Mouse (Mus musculus) hindbrain, embryonic 10.5 days (tissue): Measurements from ENCODE around the gene 2410137M14Rik. TPM values are rescaled to one million over a fixed set of nuclear protein-coding genes. Genes with fewer than 3 reads are reported as not detected.
A peak's percentile ranks its signal among the peaks of the same experiment; 100 is the strongest.

ENCODE experiments used
- DNase-seq: peaks from one replicate; pipeline ENCODE4 v3.0.0-alpha.2; 2017; ENCODE audit warnings: low spot score
- H3K27ac ChIP-seq: fragments of 300-500 bp; sonication (generic); 2 replicates; pipeline ENCODE4 v1.5.1; 2016; ENCODE audit warnings: mild to moderate bottlenecking, moderate library complexity
- H3K27me3 ChIP-seq: fragments of 300-500 bp; sonication (generic); 2 replicates; pipeline ENCODE4 v1.6.1; 2016; ENCODE audit warnings: mild to moderate bottlenecking; ENCODE audit not compliant: poor library complexity, insufficient read depth, severe bottlenecking
- H3K36me3 ChIP-seq: fragments of 300-500 bp; sonication (generic); 2 replicates; pipeline ENCODE4 v1.6.1; 2016; ENCODE audit warnings: mild to moderate bottlenecking, moderate library complexity
- H3K4me1 ChIP-seq: fragments of 300-500 bp; sonication (generic); replicated peaks from 2 replicates; pipeline ENCODE4 v1.6.1; 2016; ENCODE audit warnings: mild to moderate bottlenecking
- H3K4me3 ChIP-seq: fragments of 300-500 bp; sonication (generic); 2 replicates; pipeline ENCODE4 v1.5.1; 2016; ENCODE audit warnings: mild to moderate bottlenecking, moderate library complexity
- H3K9me3 ChIP-seq: fragments of 300-500 bp; sonication (generic); 2 replicates; pipeline ENCODE4 v1.6.1; 2016; ENCODE audit warnings: mild to moderate bottlenecking, moderate library complexity
- WGBS: fragments of 180-500 bp; shearing (Covaris S2); methylation state at CpG from one replicate; pipeline ENCODE4 v1.1.7; 2016; 5-methylcytosine and 5-hydroxymethylcytosine counted together
- polyA plus RNA-seq: library from polyadenylated mRNA; unstranded; fragments of >200 nt; fragmentation: Nextera tagmentation; extraction: Ambion mirVana; gene quantifications from 2 replicates; pipeline ENCODE4 v1.2.1, GENCODE M21; 2016

2410137M14Rik gene
- polyA plus RNA-seq, 1 experiment from 2014 or later = not detected

DNA sequence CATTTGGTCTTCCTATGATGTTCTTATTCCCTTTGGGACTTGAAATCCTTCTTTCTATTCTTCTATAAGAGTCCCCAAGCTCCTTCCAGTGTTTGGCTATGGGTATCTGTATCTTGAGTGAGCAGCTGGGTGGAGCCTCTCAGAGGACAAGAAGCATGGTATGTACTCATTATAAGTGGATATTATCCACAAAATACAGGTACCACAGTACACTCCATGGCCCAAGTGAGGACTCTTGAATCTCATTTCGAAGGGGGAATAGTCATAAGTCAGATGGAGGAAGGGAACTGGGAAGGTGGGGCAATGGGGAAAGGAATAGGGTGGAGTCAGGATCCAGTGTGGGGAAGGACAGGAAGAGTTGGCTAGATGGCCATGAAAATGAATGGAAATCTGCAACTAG lies 28.0 kb downstream of the 2410137M14Rik start:
- DNase-seq = no peak
- WGBS = 85% methylated on average over 1 of the region's 1 CpGs
- no peak overlapping the region for H3K4me3 ChIP-seq
- H3K27me3 ChIP-seq = peaks cover 4% of the 10 kb centered on the region; the same call in 1 of the 2 replicates
- H3K36me3 ChIP-seq = peaks cover 43% of the 10 kb centered on the region
- H3K27ac ChIP-seq = no peak overlapping the region
- peaks cover 23% of the 10 kb centered on the region for H3K4me1 ChIP-seq
- H3K9me3 ChIP-seq = no peaks in the 10 kb centered on the region

GRCm38 (mm10) chr17:36952631-36953030 lies 28.4 kb downstream of the 2410137M14Rik start:
- peaks cover 5% of the 10 kb centered on the region; the same call in 1 of the 2 replicates for H3K27me3 ChIP-seq
- peaks cover 43% of the 10 kb centered on the region for H3K36me3 ChIP-seq
- no peak overlapping the region for H3K4me3 ChIP-seq
- no peak for DNase-seq
- 90% methylated on average over 2 of the region's 2 CpGs for WGBS
- H3K27ac ChIP-seq = no peak overlapping the region
- no peaks in the 10 kb centered on the region for H3K9me3 ChIP-seq
- peaks cover 23% of the 10 kb centered on the region for H3K4me1 ChIP-seq

DNA sequence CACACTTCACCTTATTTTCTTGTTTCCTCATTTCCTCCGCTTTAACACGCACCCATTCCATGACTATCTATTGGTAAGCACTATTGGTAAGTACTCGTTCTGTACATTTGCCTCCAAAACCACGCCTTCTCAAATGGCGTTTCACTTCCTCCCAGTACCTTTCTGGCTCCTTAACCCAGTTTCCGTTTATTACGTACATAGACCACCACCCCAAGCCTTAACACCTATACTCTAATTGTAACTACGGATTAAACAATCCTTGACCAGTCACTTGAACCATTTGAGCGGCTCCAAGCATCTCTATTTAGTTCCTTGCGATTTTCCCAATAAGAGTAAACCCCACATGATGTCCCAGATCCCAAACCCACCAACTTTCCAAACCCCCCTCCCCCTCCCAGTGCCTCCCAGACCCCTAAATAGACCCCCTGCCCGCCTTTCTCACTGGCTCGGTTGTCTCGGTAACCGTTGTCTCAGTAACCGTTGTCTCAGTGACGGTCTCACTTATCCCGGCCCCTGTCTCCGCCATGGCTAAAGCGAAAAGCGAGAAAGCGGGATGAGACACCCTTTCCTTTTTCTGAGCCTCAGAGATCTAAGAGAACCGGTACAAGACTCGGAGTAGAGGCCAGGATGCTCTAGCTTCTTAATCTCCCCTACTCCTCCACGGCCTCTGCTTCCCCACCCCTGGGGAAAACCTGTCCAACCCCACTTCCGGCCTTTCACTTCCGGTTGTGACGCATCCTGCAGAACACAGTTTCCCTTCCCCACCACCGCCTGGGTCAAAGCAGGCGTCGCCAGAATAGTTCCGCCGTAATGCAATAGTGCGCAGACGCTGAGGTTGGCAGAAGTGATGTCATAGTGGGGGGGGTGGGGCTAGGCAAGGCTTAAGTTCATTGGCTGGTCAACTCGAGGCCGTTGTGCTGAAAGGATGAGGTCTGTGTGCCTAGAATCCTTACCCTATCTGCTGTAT lies 29.8 kb downstream of the 2410137M14Rik start, which contains the start of gene Ppp1r11:
TSS of gene Ppp1r11 (minus strand) at position 761 of the 967 bp plus-strand sequence.
- peak within 1 kb of the TSS; percentile 68 for H3K4me3 ChIP-seq
- peaks cover 33% of the 10 kb centered on the region for H3K4me1 ChIP-seq
- peak within 1 kb of the TSS; percentile 90 for H3K27ac ChIP-seq
- DNase-seq = peak; percentile 97
- peaks cover 9% of the 10 kb centered on the region for H3K27me3 ChIP-seq
- H3K36me3 ChIP-seq = peaks cover 38% of the 10 kb centered on the region
- no peaks in the 10 kb centered on the region for H3K9me3 ChIP-seq
- 3% methylated on average over 36 of the region's 36 CpGs for WGBS

GRCm38 (mm10) chr17:36949265-36949664 lies 31.8 kb downstream of the 2410137M14Rik start:
- DNase-seq = no peak
- no peak overlapping the region for H3K27ac ChIP-seq
- peaks cover 29% of the 10 kb centered on the region for H3K27me3 ChIP-seq
- H3K36me3 ChIP-seq = peaks cover 29% of the 10 kb centered on the region
- no peak overlapping the region for H3K4me3 ChIP-seq
- H3K9me3 ChIP-seq = no peaks in the 10 kb centered on the region
- peaks cover 39% of the 10 kb centered on the region for H3K4me1 ChIP-seq
- WGBS = 91% methylated on average over 8 of the region's 8 CpGs

GRCm38 (mm10) chr17:36948286-36948685 lies 32.8 kb downstream of the 2410137M14Rik start:
- Histone ChIP-seq H3K4me1 (peaks cover 47% of the 10 kb centered on the region), H3K36me3 (peaks cover 20% of the 10 kb centered on the region), H3K27me3 (peaks cover 39% of the 10 kb centered on the region), H3K27ac (no peak overlapping the region), H3K4me3 (no peak overlapping the region), H3K9me3 (no peaks in the 10 kb centered on the region)
- 76% methylated on average over 1 of the region's 1 CpGs for WGBS
- DNase-seq = no peak

DNA sequence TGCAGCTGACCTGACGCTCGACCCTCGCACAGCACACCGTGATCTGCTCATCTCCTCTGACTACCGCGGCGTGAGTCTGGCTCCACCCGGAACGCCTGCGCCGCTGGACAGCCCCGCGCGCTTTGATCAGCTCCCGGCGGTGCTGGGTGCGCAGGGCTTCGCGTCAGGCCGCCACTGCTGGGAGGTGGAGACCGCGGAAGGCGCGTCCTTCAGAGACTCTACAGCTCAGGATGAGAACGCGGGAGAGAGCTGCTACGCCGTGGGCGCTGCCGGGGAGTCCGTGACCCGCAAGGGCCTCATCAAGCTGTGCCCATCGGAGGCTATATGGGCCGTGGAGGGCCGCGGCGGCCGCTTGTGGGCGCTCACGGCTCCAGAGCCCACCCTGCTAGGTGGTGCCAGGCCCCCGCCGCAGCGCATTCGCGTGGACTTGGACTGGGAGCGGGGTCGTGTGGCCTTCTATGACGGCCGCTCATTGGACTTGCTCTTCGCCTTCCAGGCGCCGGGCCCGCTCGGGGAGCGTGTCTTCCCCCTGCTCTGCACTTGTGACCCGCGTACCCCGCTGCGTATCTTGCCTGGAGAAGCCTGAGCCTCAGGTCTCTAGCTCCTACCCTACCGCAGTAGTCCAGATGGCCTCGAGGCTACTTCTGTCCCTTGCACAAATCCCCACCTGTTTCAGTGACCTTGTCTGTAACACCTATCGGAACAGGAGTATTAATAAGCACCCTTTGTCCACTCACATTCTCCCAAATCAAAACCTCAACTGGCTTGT lies 33.8 kb downstream of the 2410137M14Rik start:
- Histone ChIP-seq H3K36me3 (peaks cover 18% of the 10 kb centered on the region), H3K4me1 (peaks cover 57% of the 10 kb centered on the region), H3K27me3 (peaks cover 49% of the 10 kb centered on the region), H3K9me3 (no peaks in the 10 kb centered on the region), H3K27ac (peak overlapping the region; percentile 89), H3K4me3 (peak overlapping the region; percentile 67)
- DNase-seq = peak; percentile 75
- WGBS = under 1% methylated on average over 62 of the region's 62 CpGs

GRCm38 (mm10) chr17:36944121-36944775 lies 36.8 kb downstream of the 2410137M14Rik start:
- no peak overlapping the region for H3K27ac ChIP-seq
- H3K27me3 ChIP-seq = peaks cover 69% of the 10 kb centered on the region
- no peak overlapping the region for H3K4me3 ChIP-seq
- 20% methylated on average over 9 of the region's 9 CpGs for WGBS
- peak; percentile 30 for DNase-seq
- peaks cover 41% of the 10 kb centered on the region for H3K4me1 ChIP-seq
- H3K9me3 ChIP-seq = no peaks in the 10 kb centered on the region
- H3K36me3 ChIP-seq = peaks cover 11% of the 10 kb centered on the region

DNA sequence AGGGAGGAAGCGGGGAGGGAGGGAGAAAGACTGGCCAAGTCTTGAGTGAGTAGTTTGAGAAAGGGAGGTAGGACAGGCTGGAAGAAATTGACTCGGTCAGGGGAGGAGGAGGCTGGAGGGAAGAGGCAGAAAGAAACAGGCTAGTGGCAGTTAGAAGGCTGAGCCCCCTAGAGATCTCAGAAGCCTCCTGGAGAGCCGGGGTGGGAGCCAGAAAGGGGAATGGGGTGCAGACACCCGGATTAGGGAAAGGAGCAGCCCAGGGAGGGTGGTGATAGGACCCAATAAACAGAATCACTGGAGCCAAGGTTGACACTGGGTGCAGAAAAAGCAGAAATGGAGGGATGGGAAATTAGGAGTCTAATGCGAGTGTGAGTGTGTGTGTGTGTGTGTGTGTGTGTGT lies 37.3 kb downstream of the 2410137M14Rik start:
- peak overlapping the region; percentile 54 for H3K4me3 ChIP-seq
- H3K36me3 ChIP-seq = peaks cover 5% of the 10 kb centered on the region
- 22% methylated on average over 5 of the region's 5 CpGs for WGBS
- H3K27ac ChIP-seq = no peak overlapping the region
- peaks cover 72% of the 10 kb centered on the region for H3K27me3 ChIP-seq
- DNase-seq = no peak
- H3K9me3 ChIP-seq = no peaks in the 10 kb centered on the region
- peaks cover 41% of the 10 kb centered on the region for H3K4me1 ChIP-seq

GRCm38 (mm10) chr17:36942791-36943471 lies 38.1 kb downstream of the 2410137M14Rik start, which contains the start of gene Rnf39:
Rnf39 (plus strand) TSS chr17:36942918.
- WGBS = 2% methylated on average over 59 of the region's 59 CpGs
- H3K27ac ChIP-seq = 0 out of 2 replicates have a peak within 1 kb of the TSS, but pooled peaks have one; percentile 23
- peak within 1 kb of the TSS; percentile 54 for H3K4me3 ChIP-seq
- peaks cover 40% of the 10 kb centered on the region for H3K4me1 ChIP-seq
- H3K27me3 ChIP-seq = peaks cover 68% of the 10 kb centered on the region
- H3K36me3 ChIP-seq = no peaks in the 10 kb centered on the region
- peak; percentile 33 for DNase-seq
- H3K9me3 ChIP-seq = no peaks in the 10 kb centered on the region

DNA sequence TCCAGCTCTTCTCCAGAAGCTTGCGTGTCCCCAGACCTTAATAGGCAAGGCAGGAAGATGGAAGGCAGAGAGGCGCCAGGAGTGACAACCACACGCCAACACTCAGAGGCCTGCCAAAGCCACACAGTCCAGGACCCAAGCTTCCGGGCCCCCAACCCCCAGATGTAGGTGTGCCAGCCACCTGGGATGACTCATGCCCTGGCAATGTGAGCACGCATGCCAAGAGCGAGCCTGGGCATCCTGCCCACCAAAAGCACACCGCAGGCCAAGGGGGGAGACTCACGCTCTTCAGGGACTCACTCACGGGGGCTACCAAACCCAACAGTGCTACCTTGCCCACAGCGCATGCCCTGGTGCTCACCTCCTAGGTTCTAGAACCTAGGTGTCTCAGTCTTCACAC lies 38.6 kb downstream of the 2410137M14Rik start:
- Histone ChIP-seq H3K27me3 (peaks cover 72% of the 10 kb centered on the region), H3K4me1 (peaks cover 34% of the 10 kb centered on the region), H3K36me3 (no peaks in the 10 kb centered on the region), H3K9me3 (no peaks in the 10 kb centered on the region), H3K27ac (no peak overlapping the region), H3K4me3 (peak overlapping the region; percentile 54)
- no peak for DNase-seq
- 63% methylated on average over 10 of the region's 10 CpGs for WGBS

GRCm38 (mm10) chr17:36938056-36938455 lies 43.0 kb downstream of the 2410137M14Rik start:
- Histone ChIP-seq H3K4me1 (peaks cover 7% of the 10 kb centered on the region), H3K27me3 (peaks cover 36% of the 10 kb centered on the region), H3K36me3 (no peaks in the 10 kb centered on the region), H3K9me3 (no peaks in the 10 kb centered on the region), H3K4me3 (no peak overlapping the region), H3K27ac (no peak overlapping the region)
- 86% methylated on average over 2 of the region's 2 CpGs for WGBS
- DNase-seq = no peak

GRCm38 (mm10) chr17:36931806-36932205 lies 49.2 kb downstream of the 2410137M14Rik start:
- H3K27ac ChIP-seq = no peak overlapping the region
- no peak for DNase-seq
- no peaks in the 10 kb centered on the region for H3K27me3 ChIP-seq
- H3K4me3 ChIP-seq = no peak overlapping the region
- WGBS = 67% methylated on average over 2 of the region's 2 CpGs
- H3K4me1 ChIP-seq = 0 out of 2 replicates have a peak, but pooled peaks cover 2% of the 10 kb centered on the region
- H3K9me3 ChIP-seq = no peaks in the 10 kb centered on the region
- no peaks in the 10 kb centered on the region for H3K36me3 ChIP-seq
